ENCODE assay signal across 24 mouse cellular contexts in genomic region chr2:130392836-130393235, GRCm38 (mm10). TPM values are rescaled to one million over a fixed set of nuclear protein-coding genes. Genes with fewer than 3 reads are reported as not detected.
"Had no signal": no experiment of that assay in that cellular context is flagged by ENCODE, and none has a peak within 500 bp of the region (broad histone marks: within the 10 kb centered on the region; RNA-seq: fewer than 3 reads in every experiment).

No protein-coding gene starts in this region.

- H3K27ac ChIP-seq: neural tube, embryonic 12.5 days; neural tube, embryonic 13.5 days; neural tube, embryonic 15.5 days; stomach, embryonic 15.5 days; stomach, postnatal 0 days had no signal

- H3K27me3 ChIP-seq: stomach, embryonic 15.5 days had no signal

- H3K4me2 ChIP-seq: neural tube, embryonic 12.5 days; neural tube, embryonic 13.5 days; neural tube, embryonic 15.5 days; stomach, embryonic 15.5 days had no signal

- H3K4me3 ChIP-seq: neural tube, embryonic 12.5 days; neural tube, embryonic 13.5 days; neural tube, embryonic 15.5 days; stomach, embryonic 15.5 days had no signal

- H3K9me3 ChIP-seq: neural tube, embryonic 12.5 days; neural tube, embryonic 13.5 days; neural tube, embryonic 15.5 days; stomach, embryonic 15.5 days had no signal

- DNase-seq: retina, postnatal 1 day; right cerebral cortex, adult 18-20 months; right cerebral cortex, postnatal 14 days; right cerebral cortex, postnatal 25 days; right cerebral cortex, postnatal 4 days; spleen, adult 18-20 months; thymus, adult 18-20 months; thymus, adult 2 months; thymus, postnatal 14 days; thymus, postnatal 25 days; thymus, postnatal 36 days; thymus, postnatal 4 days had no signal

- H3K4me1 ChIP-seq: stomach, embryonic 15.5 days had no signal

- H3K9ac ChIP-seq: neural tube, embryonic 12.5 days; neural tube, embryonic 13.5 days; neural tube, embryonic 15.5 days; stomach, embryonic 15.5 days had no signal

RNA-seq across cellular contexts. Expression of gene Gm28372, which starts 12.2 kb away (rescaled TPM):
- polyA plus RNA-seq: neural tube, embryonic 13.5 days; small intestine, adult 2 months; spleen, adult 2 months; stomach, embryonic 14.5 days; stomach, embryonic 16.5 days; stomach, postnatal 0 days; thymus, adult 2 months; thymus, postnatal 0 days; urinary bladder, adult 2 months had no signal

RNA-seq across cellular contexts. Expression of gene 1700020A23Rik, which starts 12.2 kb away (rescaled TPM):
- polyA plus RNA-seq: neural tube, embryonic 13.5 days; small intestine, adult 2 months; spleen, adult 2 months; stomach, embryonic 14.5 days; stomach, embryonic 15.5 days; stomach, embryonic 16.5 days; stomach, postnatal 0 days; thymus, postnatal 0 days; urinary bladder, adult 2 months had no signal

RNA-seq across cellular contexts. Expression of gene Tmem239, which starts 13.4 kb away (rescaled TPM):
- polyA plus RNA-seq: neural tube, embryonic 12.5 days; neural tube, embryonic 14.5 days; neural tube, embryonic 15.5 days; small intestine, adult 2 months; spleen, adult 2 months; stomach, embryonic 14.5 days; stomach, embryonic 15.5 days; stomach, embryonic 16.5 days; stomach, postnatal 0 days; thymus, adult 2 months; thymus, postnatal 0 days; urinary bladder, adult 2 months had no signal
